Mouse (Mus musculus) Muller cell, postnatal 12 days (primary cell): ENCODE measurements around the gene Itgb7.

Experiments used
- DNase-seq: peaks from one replicate; pipeline ENCODE4 v3.0.0-alpha.2; 2015; ENCODE audit errors: inconsistent ontology term

The Itgb7 gene

DNA sequence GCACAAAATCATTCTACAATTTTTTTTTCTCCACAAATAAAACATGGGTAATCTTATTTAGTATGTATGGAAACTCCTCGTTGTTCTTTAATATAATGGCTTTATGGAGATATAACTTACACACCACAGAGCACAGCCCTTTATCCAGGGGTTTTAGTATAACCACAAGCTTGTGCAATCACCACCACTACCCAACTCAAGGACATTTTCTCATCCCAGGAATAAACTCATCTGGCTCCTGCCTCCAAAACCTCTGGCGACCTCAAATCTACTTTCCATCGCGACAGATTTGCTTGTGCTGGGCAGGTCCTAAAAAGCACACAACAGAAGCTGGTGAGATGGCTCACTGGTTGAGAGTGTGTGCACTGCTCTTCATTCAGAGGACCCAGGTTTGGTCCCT is 38.1 kb downstream of the Itgb7 start:
- no peak for DNase-seq

DNA sequence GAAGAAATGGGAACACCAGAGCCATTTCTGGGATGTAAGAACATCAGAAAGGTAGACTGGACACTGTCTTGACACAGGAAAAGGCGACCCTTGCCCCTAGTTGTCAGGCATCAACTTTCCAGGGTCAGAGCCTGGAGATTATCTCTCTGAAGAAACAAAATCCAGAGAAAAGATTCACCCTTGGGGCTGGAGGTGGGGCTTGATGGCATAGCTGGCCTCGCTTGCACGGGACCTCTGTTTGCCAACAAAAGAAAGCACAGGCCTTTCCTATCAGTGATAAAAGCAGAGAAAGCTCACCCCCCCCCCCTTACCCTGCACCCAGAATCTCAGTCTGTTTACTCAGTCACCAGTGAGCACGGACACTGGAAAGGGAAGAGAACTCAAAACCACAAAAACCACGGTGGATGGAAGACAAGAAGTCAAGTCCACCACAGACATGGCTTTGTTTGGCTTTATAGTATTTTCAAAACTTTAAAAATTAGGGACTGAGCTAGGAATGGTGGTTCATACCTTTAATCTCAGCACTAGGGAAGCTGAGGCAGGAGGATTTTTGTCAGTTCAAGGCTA is 38.8 kb downstream of the Itgb7 start:
- peak; percentile 8 for DNase-seq

DNA sequence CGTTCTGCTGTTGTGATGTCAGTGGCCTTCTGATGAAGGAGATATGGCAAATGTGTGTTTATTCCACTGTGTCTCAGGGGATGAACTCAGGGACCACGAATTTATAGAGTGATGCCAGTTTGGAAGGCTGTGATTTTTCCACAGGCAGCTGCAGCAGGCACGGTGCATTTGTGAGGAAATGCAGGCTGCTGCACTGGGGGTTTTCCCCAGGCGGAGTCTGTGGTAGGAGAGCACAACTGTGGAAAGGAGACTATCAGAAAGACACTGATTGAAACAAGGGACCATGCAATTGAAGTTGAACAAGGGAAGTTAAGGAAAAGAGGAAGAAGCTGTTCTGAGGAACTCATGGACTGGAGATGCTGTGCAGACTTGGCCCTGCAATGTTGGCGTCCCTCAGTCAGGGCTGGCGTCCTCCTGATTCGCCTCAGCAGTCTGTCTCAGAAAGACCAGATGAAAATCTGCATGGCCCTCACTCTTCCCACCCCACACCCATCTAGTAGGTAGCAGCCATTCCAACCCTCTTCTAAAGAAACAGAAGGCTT is 39.4 kb downstream of the Itgb7 start:
- DNase-seq: no peak

DNA sequence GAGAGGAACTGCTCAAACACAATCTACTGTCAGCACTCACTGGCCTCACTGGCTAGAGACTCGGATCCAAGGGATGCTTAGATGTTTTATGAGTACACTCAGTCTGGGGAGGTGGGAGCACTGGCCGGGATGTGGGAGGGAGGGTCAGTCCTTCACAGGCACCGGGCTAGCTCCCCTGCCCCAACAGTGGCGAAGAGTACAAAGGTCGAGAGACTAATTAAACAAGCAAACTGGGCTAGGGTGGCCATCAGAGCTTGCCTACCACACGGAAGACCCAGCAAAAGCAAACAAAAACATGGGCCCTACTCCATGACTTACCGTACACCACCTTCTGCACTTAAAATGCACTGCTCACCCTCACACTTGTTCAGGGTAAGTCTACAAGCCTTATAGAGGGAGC is 40.0 kb downstream of the Itgb7 start:
- no peak for DNase-seq

DNA sequence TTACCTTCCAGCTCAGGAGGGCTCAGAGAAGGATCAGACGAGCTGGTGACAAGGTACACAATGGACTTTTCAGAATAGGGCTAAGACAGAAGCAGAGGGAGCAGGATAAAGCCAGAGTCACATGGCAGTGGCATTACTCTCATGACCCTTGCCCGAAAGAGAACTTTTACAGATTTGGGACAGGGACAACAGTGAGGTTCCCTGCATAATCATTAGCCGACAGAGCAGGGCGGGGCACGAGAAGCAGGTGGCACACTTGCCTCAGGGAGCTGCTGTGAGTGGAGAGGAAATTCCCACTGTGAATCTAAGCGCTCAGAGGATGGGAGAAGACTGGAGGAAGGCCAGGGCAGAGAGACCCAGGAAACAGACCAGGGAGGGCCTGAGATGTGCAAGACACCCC is 42.9 kb downstream of the Itgb7 start:
- no peak for DNase-seq

DNA sequence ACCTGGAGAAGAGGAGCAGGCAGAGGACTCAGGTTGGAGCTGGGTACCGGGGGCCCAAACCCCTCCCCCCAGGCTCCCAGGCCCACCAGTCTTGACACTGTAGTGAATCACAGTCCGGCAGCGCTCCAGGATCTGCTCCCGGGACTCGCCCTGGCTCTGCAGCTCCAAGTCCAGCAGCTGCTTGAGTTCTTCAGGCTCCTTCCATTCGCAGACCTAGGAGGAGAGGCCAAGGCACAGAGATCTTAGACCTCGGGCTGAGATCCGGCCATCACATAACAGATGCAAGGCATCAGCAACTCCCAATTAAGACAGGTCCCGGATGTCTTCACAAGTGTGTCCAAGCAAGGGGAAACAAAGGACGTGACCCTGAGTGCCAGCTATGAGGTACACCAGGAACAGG is 43.6 kb downstream of the Itgb7 start:
- no peak for DNase-seq

DNA sequence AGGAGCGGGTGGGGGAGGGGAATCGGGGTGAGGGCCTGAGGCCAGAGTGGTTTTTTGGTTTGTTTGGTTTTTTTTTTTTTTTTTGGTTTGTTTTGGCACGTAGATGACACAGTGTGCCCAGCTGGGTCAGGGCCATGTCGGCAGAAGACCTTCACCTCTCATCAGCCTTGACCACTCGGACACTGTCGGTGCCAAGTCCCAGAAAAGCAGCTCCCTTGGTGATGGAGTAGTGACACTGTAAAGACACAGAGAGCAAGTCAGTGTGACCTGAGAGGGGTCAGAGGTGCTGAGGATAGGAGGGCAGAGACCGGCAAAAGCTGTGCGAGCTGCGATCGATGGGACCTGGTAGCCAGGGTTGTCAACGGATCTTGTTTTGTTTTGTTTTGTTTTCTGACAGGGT is 45.5 kb downstream of the Itgb7 start:
- no peak for DNase-seq

DNA sequence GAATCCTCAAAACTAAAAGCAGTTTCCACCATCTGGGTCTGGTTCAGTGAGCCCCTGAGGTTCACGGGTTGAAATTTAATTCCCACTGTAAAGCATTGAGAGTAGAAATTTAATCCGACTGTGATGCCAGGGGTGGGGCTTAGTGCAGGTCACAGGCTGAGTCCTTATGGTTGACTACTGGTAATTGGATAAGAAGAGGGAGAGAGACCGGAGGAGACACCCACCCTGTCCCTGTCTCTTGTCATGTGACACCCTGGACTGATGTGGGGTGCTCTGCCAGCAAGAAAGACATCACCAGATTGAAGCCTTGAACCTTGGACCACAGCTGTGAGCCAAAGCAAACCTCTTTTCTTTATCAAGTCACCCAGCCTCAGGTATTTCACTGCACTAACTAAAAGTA is 48.7 kb downstream of the Itgb7 start:
- no peak for DNase-seq

DNA sequence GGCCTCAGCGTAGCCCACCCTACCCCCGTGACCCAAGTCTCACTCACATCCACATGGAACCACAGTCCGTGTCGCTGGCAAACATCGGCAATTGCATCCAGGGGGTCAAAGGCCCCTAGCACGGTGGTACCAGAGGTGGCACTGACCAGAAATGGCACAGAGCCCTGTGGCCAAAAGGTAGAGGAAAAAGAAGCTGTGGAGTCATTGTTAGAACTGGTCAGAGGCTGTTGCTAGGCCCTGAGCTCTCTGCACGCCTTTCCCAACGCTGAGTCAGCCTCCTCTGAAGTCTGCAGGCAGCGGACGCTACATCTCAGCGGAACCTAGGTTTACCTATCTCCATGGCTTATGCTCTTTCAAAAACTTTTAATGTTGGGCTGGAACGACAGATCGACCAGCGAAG is 51.8 kb downstream of the Itgb7 start:
- DNase-seq: no peak

DNA sequence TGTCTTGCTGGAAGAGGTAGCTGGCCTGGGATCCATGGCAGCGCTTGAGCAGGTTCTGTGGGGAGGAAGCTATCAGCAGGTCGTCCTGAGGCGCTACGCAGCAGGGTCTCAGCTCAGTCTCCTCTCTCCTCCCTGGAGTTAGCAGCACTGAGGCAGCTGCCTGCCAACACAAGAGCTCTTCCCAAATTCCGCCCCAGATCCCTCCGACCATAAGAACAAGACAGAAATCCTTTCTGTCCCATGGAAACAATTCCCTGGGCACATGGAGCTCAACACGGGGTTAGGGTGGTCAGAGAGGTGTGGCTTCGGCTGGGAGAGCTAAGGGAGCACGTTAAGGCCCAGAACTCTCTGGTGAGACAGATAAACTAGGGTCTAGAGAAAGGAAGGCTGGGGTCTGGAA is 52.6 kb downstream of the Itgb7 start:
- no peak for DNase-seq

DNA sequence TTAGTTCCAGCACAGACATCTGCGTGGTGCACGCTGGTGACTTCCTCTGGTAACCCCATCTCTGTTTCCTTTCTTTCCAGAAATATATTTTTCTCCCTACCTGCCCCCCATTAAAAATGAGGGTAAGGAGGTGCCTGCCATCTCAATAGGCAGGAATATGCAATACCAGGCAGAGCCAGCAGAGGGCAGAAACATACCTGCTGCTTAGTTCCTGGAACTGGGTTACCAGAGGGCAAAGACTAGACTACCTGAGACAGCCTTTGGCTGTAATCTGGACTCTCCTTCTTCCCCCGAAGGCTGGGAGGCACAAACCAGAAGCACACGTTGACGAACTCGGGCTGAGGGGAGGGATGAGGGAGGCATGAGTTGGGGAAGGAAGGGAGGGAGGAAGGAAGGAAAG is 53.5 kb downstream of the Itgb7 start:
- peak; percentile 26 for DNase-seq

DNA sequence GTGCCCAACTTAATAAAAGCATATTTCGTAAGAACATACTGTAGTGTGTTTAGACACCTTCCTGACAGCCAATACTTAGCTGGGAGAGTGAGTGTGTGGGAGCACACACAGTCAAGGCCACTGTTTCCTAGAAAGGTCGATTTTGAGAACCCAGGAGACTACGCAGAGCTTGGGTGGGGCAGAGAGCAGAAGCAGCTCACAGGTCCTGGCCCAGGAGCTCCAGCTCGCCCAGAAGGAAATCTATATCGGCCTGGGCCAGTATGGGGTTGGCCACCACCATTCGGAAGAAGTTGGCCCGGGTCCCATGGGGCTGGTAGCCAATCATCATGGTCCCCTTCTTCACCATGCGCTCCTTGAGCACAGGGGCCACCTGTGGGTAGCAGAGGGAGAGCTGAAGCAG is 54.3 kb downstream of the Itgb7 start:
- DNase-seq: no peak

DNA sequence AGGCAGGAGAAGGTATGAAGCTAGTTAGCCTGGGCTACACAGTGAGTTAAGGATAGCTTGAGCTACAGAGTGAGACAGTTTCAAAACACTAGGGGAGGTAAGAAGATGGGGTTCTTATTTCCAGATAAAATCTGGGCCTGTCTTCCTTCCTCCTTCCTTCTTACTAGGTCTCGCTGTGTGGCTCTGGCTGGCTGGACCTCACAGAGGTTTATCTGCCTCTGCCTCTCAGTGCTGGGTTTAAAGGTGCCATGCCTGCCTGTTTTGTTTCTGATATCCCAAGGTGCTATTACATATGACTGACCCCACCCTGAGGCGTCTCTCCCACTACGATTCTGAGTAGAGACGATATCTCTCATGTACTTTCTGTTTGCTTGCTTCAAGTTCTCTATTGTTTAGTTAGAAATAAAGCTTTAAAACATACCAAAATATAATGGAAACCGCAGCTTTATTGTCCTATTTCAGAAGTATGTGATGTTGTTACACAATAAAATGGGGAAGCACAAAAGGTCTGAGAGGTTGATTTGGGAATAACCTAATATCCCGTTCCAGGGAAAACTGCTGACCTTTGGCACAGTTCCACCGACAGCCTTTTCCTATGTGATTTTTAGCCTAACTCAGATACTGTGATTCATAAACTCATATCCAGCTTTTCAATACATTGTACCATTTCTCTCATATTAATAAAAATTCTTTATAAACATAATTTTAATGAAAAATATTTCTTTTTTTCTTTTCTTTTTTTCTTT is 55.0 kb downstream of the Itgb7 start:
- no peak for DNase-seq

DNA sequence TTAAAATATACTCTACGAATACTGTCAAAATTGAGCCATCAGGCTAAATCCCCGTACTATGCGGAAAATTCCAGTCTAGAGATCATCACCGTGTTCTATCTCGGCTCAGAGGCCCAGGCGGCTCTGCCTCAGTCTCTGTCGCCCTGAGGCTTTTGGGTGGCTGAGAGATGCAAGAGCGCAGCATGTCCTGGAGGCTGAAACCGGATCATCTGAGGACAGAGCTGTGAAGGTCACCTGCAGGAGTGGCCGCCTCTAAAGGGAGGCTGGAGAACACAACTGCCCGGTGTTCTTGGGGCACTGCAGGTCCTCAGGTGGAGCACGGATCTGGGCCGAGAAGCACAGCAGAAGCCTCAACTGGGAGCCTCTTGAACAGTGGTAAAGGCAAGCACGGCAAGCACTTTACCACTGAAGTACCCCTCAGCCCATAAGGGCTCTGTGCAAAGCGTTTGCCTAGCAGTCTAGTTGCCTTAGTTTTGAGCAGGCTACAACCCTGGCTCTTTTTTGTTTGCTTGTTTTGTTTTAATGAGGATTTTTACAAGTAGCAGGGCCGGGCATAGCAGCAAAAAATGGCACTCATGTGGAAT is 55.9 kb downstream of the Itgb7 start:
- DNase-seq: no peak

DNA sequence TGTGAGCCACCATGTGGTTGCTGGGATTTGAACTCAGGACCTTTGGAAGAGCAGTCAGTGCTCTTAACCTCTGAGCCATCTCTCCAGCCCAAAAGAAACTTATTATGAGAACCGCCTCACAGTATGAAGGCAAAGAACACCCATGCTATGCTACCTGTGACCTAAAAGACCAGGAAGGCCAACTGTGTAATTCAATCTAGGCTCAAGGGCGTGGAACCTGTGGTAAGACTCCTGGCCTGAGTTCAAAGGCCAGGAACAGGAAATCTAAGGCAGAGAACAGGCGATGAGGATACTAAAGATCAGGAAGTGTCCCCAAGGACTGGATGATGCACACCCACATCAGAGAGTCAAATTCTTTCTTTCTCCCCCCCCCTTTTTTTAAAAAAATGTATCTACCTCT is 58.2 kb downstream of the Itgb7 start:
- DNase-seq: no peak

DNA sequence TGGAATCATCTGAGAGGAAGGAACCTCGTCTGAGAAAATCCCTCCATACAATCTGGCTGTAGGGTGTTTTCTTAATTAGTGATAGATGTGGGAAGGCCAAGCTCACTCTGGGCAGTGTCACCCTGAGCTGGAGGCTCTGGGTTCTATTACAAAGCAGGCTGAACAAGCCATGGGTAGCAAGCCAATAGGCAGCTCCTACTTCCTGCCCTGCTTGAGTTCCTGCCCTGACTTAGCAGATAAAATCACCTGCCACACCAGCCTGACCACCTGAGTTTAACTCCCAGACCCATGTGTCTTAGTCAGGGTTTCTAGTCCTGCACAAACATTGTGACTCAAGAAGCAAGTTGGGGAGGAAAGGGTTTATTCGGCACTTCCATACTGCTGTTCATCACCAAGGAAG is 62.7 kb downstream of the Itgb7 start:
- DNase-seq: no peak

DNA sequence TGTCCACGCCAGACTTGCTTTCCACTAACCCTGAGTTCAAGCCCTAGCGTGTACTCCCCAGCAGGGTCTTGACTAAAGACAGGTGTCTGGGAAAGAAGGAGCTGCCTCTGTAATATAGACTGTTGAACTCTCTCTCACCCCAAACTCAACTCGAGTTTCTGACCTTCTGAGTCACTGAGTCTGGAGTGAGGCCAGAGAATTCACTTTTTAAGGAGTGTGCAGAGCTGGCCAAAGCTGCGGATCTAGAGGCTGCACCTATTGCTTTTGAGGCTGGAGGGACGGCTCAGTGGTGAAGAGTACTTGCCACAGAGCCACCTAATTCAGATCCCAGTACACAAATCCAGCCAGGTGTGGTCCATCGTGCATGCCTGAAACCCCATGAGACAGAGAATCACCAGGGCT is 64.1 kb downstream of the Itgb7 start:
- DNase-seq: peak; percentile 72
